Mouse (Mus musculus) heart, postnatal 0 days (tissue): ENCODE results near the gene Dnajc16. TPM values are rescaled to one million over a fixed set of nuclear protein-coding genes. Genes with fewer than 3 reads are reported as not detected.
A peak's percentile ranks its signal among the peaks of the same experiment; 100 is the strongest.

Experiments used
- ATAC-seq: fragments of 200-750 bp; cut with Nextera tagmentation; 2 replicates; pipeline ENCODE4 v1.8.0; 2017; ENCODE audit warnings: low read depth, moderate number of reproducible peaks, moderate library complexity; ENCODE audit not compliant: insufficient read depth
- DNase-seq: peaks from one replicate; pipeline ENCODE4 v3.0.0-alpha.2; 2016; ENCODE audit warnings: low spot score
- H3K27ac ChIP-seq: fragments of 300-500 bp; sonication (generic); 2 replicates; pipeline ENCODE4 v1.5.1; 2014; ENCODE audit warnings: low read depth, mild to moderate bottlenecking
- H3K27me3 ChIP-seq: fragments of 300-500 bp; sonication (generic); 2 replicates; pipeline ENCODE4 v1.6.1; 2014; ENCODE audit warnings: low read length, mixed read lengths; ENCODE audit not compliant: control insufficient read depth, insufficient read depth
- H3K36me3 ChIP-seq: fragments of 300-500 bp; sonication (generic); replicated peaks from 2 replicates; pipeline ENCODE4 v1.6.1; 2014; ENCODE audit warnings: low read length, mixed read lengths; ENCODE audit not compliant: control insufficient read depth, insufficient read depth
- H3K4me1 ChIP-seq: fragments of 300-500 bp; sonication (generic); 2 replicates; pipeline ENCODE4 v1.6.1; 2014; ENCODE audit warnings: antibody characterized with exemption; ENCODE audit not compliant: control insufficient read depth, insufficient read depth
- H3K4me2 ChIP-seq: fragments of 300-500 bp; sonication (generic); 2 replicates; pipeline ENCODE4 v1.6.1; 2014; ENCODE audit warnings: low read depth, mild to moderate bottlenecking, low read length, moderate library complexity
- H3K4me3 ChIP-seq: fragments of 300-500 bp; sonication (generic); 2 replicates; pipeline ENCODE4 v1.5.1; 2014; ENCODE audit warnings: low read depth, low read length
- H3K9ac ChIP-seq: fragments of 300-500 bp; sonication (generic); replicated peaks from 2 replicates; pipeline ENCODE4 v1.6.1; 2014; ENCODE audit warnings: low read depth, low read length, mixed read lengths
- H3K9me3 ChIP-seq: fragments of 300-500 bp; sonication (generic); replicated peaks from 2 replicates; pipeline ENCODE4 v1.6.1; 2016; ENCODE audit warnings: low read length; ENCODE audit not compliant: control insufficient read depth
- CTCF ChIP-seq: IDR thresholded peaks from 2 replicates; pipeline ENCODE4 v1.5.1; 2016; ENCODE audit warnings: antibody characterized with exemption, control low read depth, low read depth
- EP300 ChIP-seq: IDR thresholded peaks from 2 replicates; pipeline ENCODE4 v1.6.1; 2016; ENCODE audit warnings: antibody characterized with exemption, low read depth
- WGBS: fragments of 180-500 bp; shearing (Covaris S2); extraction: QIAGEN DNeasy Blood & Tissue Kit; methylation state at CpG from one replicate; pipeline ENCODE4 v1.1.7; 2014; 5-methylcytosine and 5-hydroxymethylcytosine counted together
- polyA plus RNA-seq: library from polyadenylated mRNA; unstranded; fragments of >200 nt; fragmentation: Nextera tagmentation; extraction: Ambion mirVana; gene quantifications from 2 replicates; pipeline ENCODE4 v1.2.1, GENCODE M21; 2015
- total RNA-seq: library from RNA; depleted of rRNA; stranded (reverse); fragments of >200 nt; gene quantifications from 2 replicates; pipeline ENCODE4 v1.2.3, GENCODE M21; 2014; ENCODE audit warnings: low replicate concordance

Dnajc16 gene
- total and polyA plus RNA-seq, 2 experiments from 2014 or later = 4.5 to 12.3 TPM

DNA sequence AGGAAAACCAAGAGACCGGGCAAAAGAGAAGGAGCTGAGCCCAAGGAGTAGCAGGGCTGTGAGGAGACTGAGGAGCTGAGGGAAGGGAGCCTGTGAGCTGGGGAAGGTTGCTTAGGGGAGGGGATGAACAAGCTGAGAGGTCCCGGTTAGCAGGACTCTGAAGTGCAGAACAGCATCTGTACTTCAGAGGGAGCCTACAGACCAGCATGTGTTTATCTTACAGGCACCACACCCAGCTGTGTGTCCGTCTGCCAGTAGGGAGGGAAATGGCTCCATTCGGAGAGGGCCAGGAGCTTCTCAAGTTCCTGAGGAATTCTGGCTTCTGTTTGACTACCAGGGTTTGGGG, 38.7 kb downstream of the Dnajc16 start:
- no peaks in the 10 kb centered on the region for H3K27me3 ChIP-seq
- 14% methylated on average over 4 of the region's 4 CpGs for WGBS
- no peak overlapping the region for H3K27ac ChIP-seq
- H3K36me3 ChIP-seq = no peaks in the 10 kb centered on the region
- H3K4me2 ChIP-seq = no peak overlapping the region
- H3K4me3 ChIP-seq = no peak overlapping the region
- DNase-seq (peak; percentile 23), ATAC-seq (no peak; the same call in 1 of the 2 replicates)
- no peak overlapping the region for H3K9ac ChIP-seq
- H3K9me3 ChIP-seq = no peaks in the 10 kb centered on the region
- peaks cover 9% of the 10 kb centered on the region; the same call in 1 of the 2 replicates for H3K4me1 ChIP-seq
- TF ChIP-seq EP300 (no peak), CTCF (0 out of 2 replicates have a peak, but pooled peaks have one; percentile 6)

DNA sequence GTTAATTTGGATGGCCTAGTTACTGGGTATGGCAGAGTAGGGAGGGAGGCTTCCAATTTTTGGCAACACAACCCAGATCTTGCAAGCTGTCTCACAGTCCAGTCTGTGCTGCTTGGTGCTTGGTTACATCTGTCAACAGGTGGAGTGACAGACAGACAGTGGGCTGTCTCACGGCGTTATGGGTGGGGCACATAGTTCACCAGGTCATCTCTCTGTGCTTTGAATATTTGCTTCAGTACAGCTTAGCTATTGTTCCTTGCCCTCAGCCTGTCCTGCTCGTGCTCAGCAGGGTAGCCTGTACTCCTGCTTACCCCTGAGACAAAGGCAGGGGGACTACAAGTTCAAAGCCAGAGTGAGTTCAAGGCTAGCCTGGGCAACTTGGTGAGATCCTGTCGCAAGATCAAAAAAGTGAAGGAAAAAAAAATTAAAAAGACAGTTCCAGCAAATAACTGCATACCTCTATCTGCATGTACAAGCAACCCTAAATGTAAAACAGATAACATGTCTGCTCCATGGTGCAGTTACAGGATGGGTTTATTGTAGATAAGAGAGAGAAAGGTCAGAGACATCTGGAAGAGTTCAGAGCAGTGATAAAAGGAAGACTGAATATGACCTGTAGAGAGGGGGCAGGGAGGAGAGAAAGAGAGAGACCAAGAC, 39.2 kb downstream of the Dnajc16 start:
- 36% methylated on average over 4 of the region's 4 CpGs for WGBS
- Histone ChIP-seq H3K9me3 (no peaks in the 10 kb centered on the region), H3K4me3 (no peak overlapping the region), H3K27me3 (no peaks in the 10 kb centered on the region), H3K36me3 (no peaks in the 10 kb centered on the region), H3K27ac (no peak overlapping the region), H3K4me2 (no peak overlapping the region), H3K9ac (no peak overlapping the region), H3K4me1 (peaks cover 9% of the 10 kb centered on the region; the same call in 1 of the 2 replicates)
- ATAC-seq (no peak), DNase-seq (peak; percentile 17)
- no peak for TF ChIP-seq CTCF
- TF ChIP-seq EP300 = no peak

DNA sequence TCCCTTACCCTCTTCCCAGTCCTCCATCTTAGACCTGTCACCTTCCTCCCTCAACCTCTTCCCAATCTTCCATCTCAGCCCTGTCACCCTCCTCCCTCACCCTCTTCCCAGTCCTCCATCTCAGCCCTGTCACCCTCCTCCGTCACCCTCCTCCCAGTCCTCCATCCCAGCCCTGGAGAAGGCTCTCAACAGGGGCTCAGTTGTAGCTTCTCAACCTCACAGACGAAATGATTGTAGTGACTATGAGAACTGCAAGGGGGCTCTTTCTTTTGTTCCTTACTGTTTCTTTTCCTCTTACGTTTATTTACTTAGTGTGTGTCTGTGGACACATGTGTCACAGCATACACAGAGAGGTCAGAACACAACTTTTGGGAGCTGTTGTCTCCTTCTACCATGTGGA, 39.9 kb downstream of the Dnajc16 start:
- Histone ChIP-seq H3K4me1 (peaks cover 9% of the 10 kb centered on the region; the same call in 1 of the 2 replicates), H3K9ac (no peak overlapping the region), H3K27ac (no peak overlapping the region), H3K36me3 (no peaks in the 10 kb centered on the region), H3K4me2 (no peak overlapping the region), H3K4me3 (no peak overlapping the region), H3K9me3 (no peaks in the 10 kb centered on the region), H3K27me3 (no peaks in the 10 kb centered on the region)
- DNase-seq = no peak
- TF ChIP-seq EP300 (no peak), CTCF (no peak)
- no peak for ATAC-seq
- 64% methylated on average over 3 of the region's 3 CpGs for WGBS

DNA sequence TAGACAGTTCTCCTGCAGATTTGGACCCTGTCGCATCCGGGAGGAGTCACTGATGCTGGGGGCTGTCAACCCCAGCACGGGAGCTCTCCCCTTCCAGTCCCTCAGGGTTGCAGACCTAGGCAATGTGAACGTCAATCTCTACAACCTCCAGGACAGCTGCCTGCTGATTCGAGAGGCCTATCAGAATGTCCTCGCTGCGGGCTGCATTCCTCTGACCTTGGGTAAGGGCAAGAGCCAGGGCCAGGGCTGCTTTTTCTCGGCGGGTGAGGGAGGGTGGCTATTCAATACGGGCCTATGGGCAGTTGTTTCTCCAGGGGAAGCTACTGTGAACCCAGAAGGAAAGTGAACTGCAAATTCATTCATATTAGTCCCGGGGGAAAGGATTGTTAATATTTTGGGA, 41.2 kb downstream of the Dnajc16 start:
- H3K9ac ChIP-seq = no peak overlapping the region
- peaks cover 9% of the 10 kb centered on the region; the same call in 1 of the 2 replicates for H3K4me1 ChIP-seq
- TF ChIP-seq CTCF (no peak), EP300 (no peak)
- peak overlapping the region; percentile 57 for H3K27ac ChIP-seq
- no peaks in the 10 kb centered on the region for H3K27me3 ChIP-seq
- H3K9me3 ChIP-seq = no peaks in the 10 kb centered on the region
- ATAC-seq = peak; percentile 85
- no peak overlapping the region for H3K4me3 ChIP-seq
- 20% methylated on average over 11 of the region's 11 CpGs for WGBS
- peak; percentile 55 for DNase-seq
- H3K36me3 ChIP-seq = no peaks in the 10 kb centered on the region
- no peak overlapping the region for H3K4me2 ChIP-seq

DNA sequence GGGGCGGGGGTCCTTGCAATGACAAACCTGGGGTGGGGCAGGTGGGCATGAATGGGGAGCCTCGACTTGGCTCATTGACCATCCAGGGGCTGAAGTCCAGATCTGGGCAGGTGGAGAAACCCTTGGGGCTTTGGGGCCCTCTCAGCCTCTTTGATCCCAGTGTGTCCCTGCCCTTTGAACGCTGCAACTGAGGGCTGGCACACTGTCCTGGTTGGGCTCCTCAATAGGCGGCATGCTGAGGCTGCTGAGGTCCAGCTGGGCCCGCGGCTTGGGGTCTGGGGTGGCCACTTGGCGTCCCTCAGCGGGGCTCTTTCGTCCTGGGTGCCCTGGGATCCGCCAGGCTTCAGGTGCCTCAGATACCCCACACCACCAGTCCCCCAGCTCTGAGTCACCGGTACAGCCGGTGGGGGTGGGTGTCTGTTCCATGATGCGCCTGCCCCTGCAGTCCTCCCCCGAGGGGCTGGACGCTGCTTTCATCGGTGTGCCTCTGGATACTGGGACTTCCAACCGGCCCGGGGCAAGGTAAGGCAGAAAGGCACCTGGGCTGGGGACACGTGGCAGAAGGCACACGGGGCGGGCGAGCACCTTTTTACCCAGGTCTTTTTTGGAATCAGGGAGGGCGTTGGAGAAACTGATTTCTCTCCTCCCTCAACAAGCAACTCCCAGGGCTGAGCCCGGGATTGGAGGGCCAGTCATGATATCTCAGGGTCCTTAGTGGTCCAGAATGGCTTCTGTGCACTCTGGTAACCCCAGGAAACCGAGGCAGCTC, 44.0 kb downstream of the Dnajc16 start, which contains the start of gene Agmat:
TSS of gene Agmat (plus strand) at position 95 of the 769 bp plus-strand sequence.
- Histone ChIP-seq H3K4me3 (no peak within 1 kb of the TSS), H3K4me2 (no peak within 1 kb of the TSS), H3K27me3 (no peaks in the 10 kb centered on the region), H3K27ac (no peak within 1 kb of the TSS), H3K9me3 (no peaks in the 10 kb centered on the region), H3K4me1 (peaks cover 5% of the 10 kb centered on the region; the same call in 1 of the 2 replicates), H3K9ac (no peak within 1 kb of the TSS), H3K36me3 (no peaks in the 10 kb centered on the region)
- TF ChIP-seq CTCF = no peak
- no peak for TF ChIP-seq EP300
- no peak for ATAC-seq
- 30% methylated on average over 25 of the region's 25 CpGs for WGBS
- DNase-seq = no peak
